Mouse (Mus musculus): Measurements from ENCODE around the gene Agl.

GRCm38 (mm10) chr3:116852421-116852820 is 44.5 kb upstream of the Agl start:
- no peak for TF ChIP-seq POU5F1 (IDR thresholded peaks at IDR 0.05; ENCODE audit: borderline replicate concordance, low read length)
- no peak for TF ChIP-seq CTCF (conservative IDR thresholded peaks at IDR 0.05; ENCODE audit: low read length)
- no peak for TF ChIP-seq NANOG (IDR thresholded peaks at IDR 0.05; ENCODE audit: borderline replicate concordance, low read length)
